Mouse (Mus musculus): ENCODE measurements around the gene Fnbp1. TPM values are rescaled to one million over a fixed set of nuclear protein-coding genes. Genes with fewer than 3 reads are reported as not detected.

Gene Fnbp1
- polyA plus RNA-seq, 1 experiment from 2014 or later: 16.3 TPM

- ATAC-seq (ENCODE audit: low FRiP score): no peak
- 0 out of 2 replicates have a peak, but pooled peaks cover 12% of the 10 kb centered on the region for H3K4me1 ChIP-seq
- no peak overlapping the region for H3K4me3 ChIP-seq (replicated peaks)
- no peaks in the 10 kb centered on the region for H3K27me3 ChIP-seq
- H3K9me3 ChIP-seq: no peaks in the 10 kb centered on the region
- no peak overlapping the region for H3K27ac ChIP-seq
- H3K36me3 ChIP-seq (replicated peaks): no peaks in the 10 kb centered on the region
- no peak overlapping the region for H3K9ac ChIP-seq
- H3K4me2 ChIP-seq: no peak overlapping the region
- 91% methylated on average over 10 of the region's 10 CpGs for WGBS
Measured at GRCm38 (mm10) chr2:31118639-31119380, 23.0 kb downstream of the Fnbp1 start.

- no peak overlapping the region for H3K9ac ChIP-seq
- WGBS: 81% methylated on average over 3 of the region's 3 CpGs
- no peak overlapping the region for H3K4me2 ChIP-seq
- H3K4me3 ChIP-seq (replicated peaks): no peak overlapping the region
- H3K36me3 ChIP-seq (replicated peaks): no peaks in the 10 kb centered on the region
- H3K9me3 ChIP-seq: no peaks in the 10 kb centered on the region
- H3K27me3 ChIP-seq: no peaks in the 10 kb centered on the region
- no peak overlapping the region for H3K27ac ChIP-seq
- H3K4me1 ChIP-seq: 0 out of 2 replicates have a peak, but pooled peaks cover 12% of the 10 kb centered on the region
- no peak for ATAC-seq (ENCODE audit: low FRiP score)
Measured at GRCm38 (mm10) chr2:31118211-31118610, 23.6 kb downstream of the Fnbp1 start.

- H3K27me3 ChIP-seq: no peaks in the 10 kb centered on the region
- no peak overlapping the region for H3K4me2 ChIP-seq
- WGBS: 78% methylated on average over 10 of the region's 10 CpGs
- H3K27ac ChIP-seq: no peak overlapping the region
- no peak overlapping the region for H3K4me3 ChIP-seq (replicated peaks)
- H3K9me3 ChIP-seq: no peaks in the 10 kb centered on the region
- no peaks in the 10 kb centered on the region for H3K36me3 ChIP-seq (replicated peaks)
- H3K4me1 ChIP-seq: 0 out of 2 replicates have a peak, but pooled peaks cover 12% of the 10 kb centered on the region
- no peak for ATAC-seq (ENCODE audit: low FRiP score)
- H3K9ac ChIP-seq: no peak overlapping the region
Measured at GRCm38 (mm10) chr2:31115943-31116731, 25.7 kb downstream of the Fnbp1 start.

GRCm38 (mm10) chr2:31115091-31115942 is 26.5 kb downstream of the Fnbp1 start:
- no peak for ATAC-seq (ENCODE audit: low FRiP score)
- Histone ChIP-seq H3K4me2 (no peak overlapping the region), H3K9me3 (no peaks in the 10 kb centered on the region), H3K4me1 (0 out of 2 replicates have a peak, but pooled peaks cover 12% of the 10 kb centered on the region), H3K36me3 (replicated peaks) (no peaks in the 10 kb centered on the region), H3K9ac (no peak overlapping the region), H3K4me3 (replicated peaks) (no peak overlapping the region), H3K27ac (no peak overlapping the region), H3K27me3 (no peaks in the 10 kb centered on the region)
- WGBS: 84% methylated on average over 10 of the region's 10 CpGs

- H3K36me3 ChIP-seq (replicated peaks): no peaks in the 10 kb centered on the region
- no peaks in the 10 kb centered on the region for H3K9me3 ChIP-seq
- no peak for ATAC-seq (ENCODE audit: low FRiP score)
- no peak overlapping the region for H3K27ac ChIP-seq
- H3K4me2 ChIP-seq: no peak overlapping the region
- H3K27me3 ChIP-seq: no peaks in the 10 kb centered on the region
- 92% methylated on average over 2 of the region's 2 CpGs for WGBS
- 0 out of 2 replicates have a peak, but pooled peaks cover 5% of the 10 kb centered on the region for H3K4me1 ChIP-seq
- H3K4me3 ChIP-seq (replicated peaks): no peak overlapping the region
- no peak overlapping the region for H3K9ac ChIP-seq
Measured at GRCm38 (mm10) chr2:31114205-31114604, 27.6 kb downstream of the Fnbp1 start.

- H3K27me3 ChIP-seq: no peaks in the 10 kb centered on the region
- H3K4me2 ChIP-seq: no peak overlapping the region
- 0 out of 2 replicates have a peak, but pooled peaks cover 5% of the 10 kb centered on the region for H3K4me1 ChIP-seq
- no peaks in the 10 kb centered on the region for H3K36me3 ChIP-seq (replicated peaks)
- H3K9ac ChIP-seq: no peak overlapping the region
- H3K27ac ChIP-seq: no peak overlapping the region
- no peak overlapping the region for H3K4me3 ChIP-seq (replicated peaks)
- H3K9me3 ChIP-seq: no peaks in the 10 kb centered on the region
- WGBS: 85% methylated on average over 6 of the region's 6 CpGs
- ATAC-seq (ENCODE audit: low FRiP score): no peak
Measured at GRCm38 (mm10) chr2:31111685-31112084, 30.1 kb downstream of the Fnbp1 start.

GRCm38 (mm10) chr2:31109960-31110548 is 31.8 kb downstream of the Fnbp1 start:
- no peak for ATAC-seq (ENCODE audit: low FRiP score)
- Histone ChIP-seq H3K4me3 (replicated peaks) (no peak overlapping the region), H3K36me3 (replicated peaks) (no peaks in the 10 kb centered on the region), H3K27me3 (no peaks in the 10 kb centered on the region), H3K4me1 (no peaks in the 10 kb centered on the region), H3K27ac (no peak overlapping the region), H3K9me3 (no peaks in the 10 kb centered on the region), H3K9ac (no peak overlapping the region), H3K4me2 (no peak overlapping the region)
- 83% methylated on average over 12 of the region's 12 CpGs for WGBS

GRCm38 (mm10) chr2:31108186-31108585 is 33.6 kb downstream of the Fnbp1 start:
- Histone ChIP-seq H3K27me3 (no peaks in the 10 kb centered on the region), H3K4me3 (replicated peaks) (no peak overlapping the region), H3K36me3 (replicated peaks) (no peaks in the 10 kb centered on the region), H3K9me3 (no peaks in the 10 kb centered on the region), H3K4me1 (no peaks in the 10 kb centered on the region), H3K27ac (no peak overlapping the region), H3K9ac (no peak overlapping the region), H3K4me2 (no peak overlapping the region)
- 91% methylated on average over 6 of the region's 6 CpGs for WGBS
- no peak for ATAC-seq (ENCODE audit: low FRiP score)

GRCm38 (mm10) chr2:31106621-31107320 is 35.0 kb downstream of the Fnbp1 start:
- Histone ChIP-seq H3K27me3 (no peaks in the 10 kb centered on the region), H3K9me3 (no peaks in the 10 kb centered on the region), H3K4me2 (no peak overlapping the region), H3K4me3 (replicated peaks) (no peak overlapping the region), H3K27ac (no peak overlapping the region), H3K36me3 (replicated peaks) (no peaks in the 10 kb centered on the region), H3K9ac (no peak overlapping the region), H3K4me1 (no peaks in the 10 kb centered on the region)
- 64% methylated on average over 11 of the region's 11 CpGs for WGBS
- ATAC-seq (ENCODE audit: low FRiP score): no peak

- H3K27me3 ChIP-seq: no peaks in the 10 kb centered on the region
- no peak overlapping the region for H3K9ac ChIP-seq
- H3K4me1 ChIP-seq: no peaks in the 10 kb centered on the region
- H3K36me3 ChIP-seq (replicated peaks): no peaks in the 10 kb centered on the region
- H3K4me3 ChIP-seq (replicated peaks): no peak overlapping the region
- H3K4me2 ChIP-seq: no peak overlapping the region
- no peak overlapping the region for H3K27ac ChIP-seq
- ATAC-seq (ENCODE audit: low FRiP score): no peak
- no peaks in the 10 kb centered on the region for H3K9me3 ChIP-seq
- 85% methylated on average over 3 of the region's 3 CpGs for WGBS
Measured at GRCm38 (mm10) chr2:31106004-31106403, 35.8 kb downstream of the Fnbp1 start.

GRCm38 (mm10) chr2:31105279-31105678 is 36.5 kb downstream of the Fnbp1 start:
- H3K27me3 ChIP-seq: no peaks in the 10 kb centered on the region
- no peak overlapping the region for H3K4me3 ChIP-seq (replicated peaks)
- H3K36me3 ChIP-seq (replicated peaks): no peaks in the 10 kb centered on the region
- ATAC-seq (ENCODE audit: low FRiP score): no peak
- no peaks in the 10 kb centered on the region for H3K9me3 ChIP-seq
- H3K4me2 ChIP-seq: no peak overlapping the region
- H3K4me1 ChIP-seq: no peaks in the 10 kb centered on the region
- no peak overlapping the region for H3K27ac ChIP-seq
- WGBS: 78% methylated on average over 3 of the region's 3 CpGs
- H3K9ac ChIP-seq: no peak overlapping the region

Measured in forebrain, embryonic 12.5 days (tissue).